Mouse (Mus musculus) bone marrow macrophage, adult 2 months (primary cell): ENCODE measurements around the gene Rnasek.

Source experiments
- CTCF ChIP-seq: IDR thresholded peaks from 2 replicates; pipeline ENCODE4 v1.5.1; 2012; ENCODE audit warnings: low read depth, mild to moderate bottlenecking, low read length, moderate library complexity
- POLR2A ChIP-seq: IDR thresholded peaks from 2 replicates; pipeline ENCODE4 v1.6.1; 2012; ENCODE audit warnings: mild to moderate bottlenecking, low read depth, low read length, borderline replicate concordance

- no peak for TF ChIP-seq CTCF
- no peak for TF ChIP-seq POLR2A
These were observed 10.8 kb downstream of the Rnasek start for GRCm38 (mm10) chr11:70228828-70229227.
